Mouse (Mus musculus) hindlimb bud, embryonic 11.5 days (tissue): ENCODE data around the gene Kyat3.

ENCODE experiments used
- DNase-seq: peaks from one replicate; pipeline ENCODE4 v3.0.0-alpha.2; 2012; ENCODE audit warnings: low read depth, low spot score; ENCODE audit errors: extremely low spot score

Kyat3 gene

GRCm38 (mm10) chr3:142745076-142745475, 44.2 kb downstream of the Kyat3 start:
- DNase-seq: no peak

- DNase-seq: no peak
Observed at GRCm38 (mm10) chr3:142747673-142748072, 46.8 kb downstream of the Kyat3 start.

- no peak for DNase-seq
Observed at GRCm38 (mm10) chr3:142749131-142749530, 48.3 kb downstream of the Kyat3 start.

- DNase-seq: no peak
Observed at GRCm38 (mm10) chr3:142755132-142755867, 54.4 kb downstream of the Kyat3 start.

- no peak for DNase-seq
Observed at GRCm38 (mm10) chr3:142757841-142758240, 57.0 kb downstream of the Kyat3 start.

GRCm38 (mm10) chr3:142758593-142758992, 57.7 kb downstream of the Kyat3 start:
- DNase-seq: no peak

GRCm38 (mm10) chr3:142760356-142760755, 59.5 kb downstream of the Kyat3 start:
- no peak for DNase-seq

GRCm38 (mm10) chr3:142764995-142765777, 64.3 kb downstream of the Kyat3 start, which contains the start of gene Gtf2b:
TSS of gene Gtf2b (plus strand) at chr3:142765045.
- DNase-seq: peak; percentile 83

GRCm38 (mm10) chr3:142765778-142766165, 64.9 kb downstream of the Kyat3 start:
- DNase-seq: no peak

GRCm38 (mm10) chr3:142768498-142768897, 67.6 kb downstream of the Kyat3 start:
- no peak for DNase-seq

- DNase-seq: no peak
Observed at GRCm38 (mm10) chr3:142770518-142770917, 69.7 kb downstream of the Kyat3 start.

- DNase-seq: no peak
Observed at GRCm38 (mm10) chr3:142773538-142774191, 72.8 kb downstream of the Kyat3 start.

- no peak for DNase-seq
Observed at GRCm38 (mm10) chr3:142777227-142777626, 76.4 kb downstream of the Kyat3 start.

GRCm38 (mm10) chr3:142786423-142787072, 85.7 kb downstream of the Kyat3 start:
- no peak for DNase-seq

GRCm38 (mm10) chr3:142795587-142795986, 94.7 kb downstream of the Kyat3 start:
- no peak for DNase-seq
